Mouse (Mus musculus) erythroblast, embryonic 14.5 days (primary cell): ENCODE data around the gene Klhdc1.

Experiments
- GATA1 ChIP-seq: IDR thresholded peaks from 2 replicates; pipeline ENCODE4 v1.6.1; 2012; ENCODE audit warnings: low read length, inconsistent platforms, mixed read lengths
- TAL1 ChIP-seq: IDR thresholded peaks from 3 replicates; pipeline ENCODE4 v1.6.1; 2012; ENCODE audit warnings: low read length, inconsistent platforms, mixed read lengths

GRCm38 (mm10) chr12:69280915-69281314, 39.9 kb downstream of the Klhdc1 start:
- TF ChIP-seq GATA1 (no peak), TAL1 (no peak)
